Mouse (Mus musculus) liver, embryonic 16.5 days (tissue): ENCODE results near the gene Fgf10. TPM values are rescaled to one million over a fixed set of nuclear protein-coding genes. Genes with fewer than 3 reads are reported as not detected.

Experiments
- ATAC-seq: fragments of 200-750 bp; cut with Nextera tagmentation; 2 replicates; pipeline ENCODE4 v1.8.0; 2017; ENCODE audit warnings: low read depth, mild to moderate bottlenecking, moderate number of reproducible peaks, moderate library complexity
- H3K27ac ChIP-seq: fragments of 300-500 bp; sonication (generic); 2 replicates; pipeline ENCODE4 v1.5.1; 2014; ENCODE audit warnings: mild to moderate bottlenecking, low read length
- H3K27me3 ChIP-seq: fragments of 300-500 bp; sonication (generic); 2 replicates; pipeline ENCODE4 v1.6.1; 2014; ENCODE audit warnings: low read depth, low read length, mixed read lengths; ENCODE audit not compliant: control insufficient read depth, insufficient read depth
- H3K36me3 ChIP-seq: fragments of 300-500 bp; sonication (generic); 2 replicates; pipeline ENCODE4 v1.6.1; 2014; ENCODE audit warnings: mild to moderate bottlenecking; ENCODE audit not compliant: control insufficient read depth, insufficient read depth
- H3K4me1 ChIP-seq: fragments of 300-500 bp; sonication (generic); 2 replicates; pipeline ENCODE4 v1.6.1; 2014; ENCODE audit warnings: low read depth, low read length, mixed read lengths; ENCODE audit not compliant: control insufficient read depth
- H3K4me2 ChIP-seq: fragments of 300-500 bp; sonication (generic); 2 replicates; pipeline ENCODE4 v1.6.1; 2014; ENCODE audit warnings: low read depth, low read length, mixed read lengths
- H3K4me3 ChIP-seq: fragments of 300-500 bp; sonication (generic); 2 replicates; pipeline ENCODE4 v1.5.1; 2014; ENCODE audit warnings: low read depth, mild to moderate bottlenecking, low read length
- H3K9ac ChIP-seq: fragments of 300-500 bp; sonication (generic); 2 replicates; pipeline ENCODE4 v1.6.1; 2014; ENCODE audit warnings: low read depth, low read length
- H3K9me3 ChIP-seq: fragments of 300-500 bp; sonication (generic); replicated peaks from 2 replicates; pipeline ENCODE4 v1.6.1; 2016; ENCODE audit warnings: low read length; ENCODE audit not compliant: control insufficient read depth
- WGBS: fragments of 180-500 bp; shearing (Covaris S2); extraction: QIAGEN DNeasy Blood & Tissue Kit; methylation state at CpG from one replicate; pipeline ENCODE4 v1.1.7; 2014; ENCODE audit not compliant: insufficient replicate concordance; 5-methylcytosine and 5-hydroxymethylcytosine counted together
- polyA plus RNA-seq: library from polyadenylated mRNA; unstranded; fragments of >200 nt; fragmentation: Nextera tagmentation; extraction: Ambion mirVana; gene quantifications from 2 replicates; pipeline ENCODE4 v1.2.1, GENCODE M21; 2015

Gene Fgf10
- 0.07 and 0.17 TPM in 2 replicates for polyA plus RNA-seq

- no peaks in the 10 kb centered on the region for H3K27me3 ChIP-seq
Observed at GRCm38 (mm10) chr13:118669491-118669890, at the start of gene Fgf10. Gene Fgf10 (plus strand): TSS chr13:118669791.

GRCm38 (mm10) chr13:118629661-118630428 is 39.7 kb upstream of the Fgf10 start:
- Histone ChIP-seq H3K9ac (no peak overlapping the region), H3K9me3 (no peaks in the 10 kb centered on the region), H3K27ac (no peak overlapping the region), H3K4me1 (no peaks in the 10 kb centered on the region), H3K36me3 (no peaks in the 10 kb centered on the region), H3K27me3 (no peaks in the 10 kb centered on the region), H3K4me2 (no peak overlapping the region), H3K4me3 (no peak overlapping the region)
- WGBS = 20% methylated on average over 3 of the region's 3 CpGs
- ATAC-seq = peak; percentile 92

More at GRCm38 (mm10) chr13:118669491-118669890, at the start of gene Fgf10:
- WGBS = 66% methylated on average over 7 of the region's 7 CpGs
- H3K27ac ChIP-seq = no peak within 1 kb of the TSS
- H3K9me3 ChIP-seq = no peaks in the 10 kb centered on the region
- H3K4me3 ChIP-seq = no peak within 1 kb of the TSS
- H3K9ac ChIP-seq = no peak within 1 kb of the TSS
- H3K4me2 ChIP-seq = no peak within 1 kb of the TSS
- H3K4me1 ChIP-seq = no peaks in the 10 kb centered on the region
- ATAC-seq = no peak
- no peaks in the 10 kb centered on the region for H3K36me3 ChIP-seq

GRCm38 (mm10) chr13:118631500-118631899 is 38.1 kb upstream of the Fgf10 start:
- Histone ChIP-seq H3K9ac (no peak overlapping the region), H3K4me3 (no peak overlapping the region), H3K4me1 (no peaks in the 10 kb centered on the region), H3K36me3 (no peaks in the 10 kb centered on the region), H3K4me2 (no peak overlapping the region), H3K27me3 (no peaks in the 10 kb centered on the region), H3K9me3 (no peaks in the 10 kb centered on the region), H3K27ac (no peak overlapping the region)
- 30% methylated on average over 2 of the region's 2 CpGs for WGBS
- ATAC-seq = peak; percentile 39

GRCm38 (mm10) chr13:118636047-118636446 is 33.5 kb upstream of the Fgf10 start:
- Histone ChIP-seq H3K9ac (no peak overlapping the region), H3K27me3 (no peaks in the 10 kb centered on the region), H3K4me1 (no peaks in the 10 kb centered on the region), H3K27ac (no peak overlapping the region), H3K4me2 (no peak overlapping the region), H3K36me3 (no peaks in the 10 kb centered on the region), H3K9me3 (no peaks in the 10 kb centered on the region), H3K4me3 (no peak overlapping the region)
- ATAC-seq = no peak
- WGBS = 70% methylated on average over 5 of the region's 5 CpGs

GRCm38 (mm10) chr13:118642585-118642984 is 27.0 kb upstream of the Fgf10 start:
- no peaks in the 10 kb centered on the region for H3K27me3 ChIP-seq
- no peaks in the 10 kb centered on the region for H3K9me3 ChIP-seq
- H3K4me1 ChIP-seq = no peaks in the 10 kb centered on the region
- ATAC-seq = no peak
- H3K4me2 ChIP-seq = no peak overlapping the region
- H3K4me3 ChIP-seq = no peak overlapping the region
- 62% methylated on average over 3 of the region's 3 CpGs for WGBS
- no peak overlapping the region for H3K9ac ChIP-seq
- H3K36me3 ChIP-seq = no peaks in the 10 kb centered on the region
- H3K27ac ChIP-seq = no peak overlapping the region

GRCm38 (mm10) chr13:118643138-118643537 is 26.5 kb upstream of the Fgf10 start:
- Histone ChIP-seq H3K27ac (no peak overlapping the region), H3K9ac (no peak overlapping the region), H3K4me3 (no peak overlapping the region), H3K4me1 (no peaks in the 10 kb centered on the region), H3K9me3 (no peaks in the 10 kb centered on the region), H3K27me3 (no peaks in the 10 kb centered on the region), H3K4me2 (no peak overlapping the region), H3K36me3 (no peaks in the 10 kb centered on the region)
- WGBS = 66% methylated on average over 6 of the region's 6 CpGs
- no peak for ATAC-seq

GRCm38 (mm10) chr13:118656991-118657390 is 12.6 kb upstream of the Fgf10 start:
- H3K4me1 ChIP-seq = no peaks in the 10 kb centered on the region
- H3K4me2 ChIP-seq = no peak overlapping the region
- H3K36me3 ChIP-seq = no peaks in the 10 kb centered on the region
- no peak overlapping the region for H3K4me3 ChIP-seq
- H3K9ac ChIP-seq = no peak overlapping the region
- ATAC-seq = no peak
- H3K27me3 ChIP-seq = no peaks in the 10 kb centered on the region
- H3K9me3 ChIP-seq = no peaks in the 10 kb centered on the region
- no peak overlapping the region for H3K27ac ChIP-seq
- 67% methylated on average over 5 of the region's 5 CpGs for WGBS

GRCm38 (mm10) chr13:118658031-118658430 is 11.6 kb upstream of the Fgf10 start:
- WGBS = 70% methylated on average over 2 of the region's 2 CpGs
- Histone ChIP-seq H3K4me3 (no peak overlapping the region), H3K27me3 (no peaks in the 10 kb centered on the region), H3K9ac (no peak overlapping the region), H3K4me1 (no peaks in the 10 kb centered on the region), H3K4me2 (no peak overlapping the region), H3K9me3 (no peaks in the 10 kb centered on the region), H3K27ac (no peak overlapping the region), H3K36me3 (no peaks in the 10 kb centered on the region)
- ATAC-seq = no peak

- Histone ChIP-seq H3K36me3 (no peaks in the 10 kb centered on the region), H3K9me3 (no peaks in the 10 kb centered on the region), H3K9ac (no peak overlapping the region), H3K4me3 (no peak overlapping the region), H3K27me3 (no peaks in the 10 kb centered on the region), H3K27ac (no peak overlapping the region), H3K4me2 (no peak overlapping the region), H3K4me1 (no peaks in the 10 kb centered on the region)
- ATAC-seq = no peak
- WGBS = 67% methylated on average over 7 of the region's 7 CpGs
Observed at GRCm38 (mm10) chr13:118658608-118659326, 10.8 kb upstream of the Fgf10 start.
